Comparison of ENCODE assay signal across 24 mouse cellular contexts in the genomic region with DNA sequence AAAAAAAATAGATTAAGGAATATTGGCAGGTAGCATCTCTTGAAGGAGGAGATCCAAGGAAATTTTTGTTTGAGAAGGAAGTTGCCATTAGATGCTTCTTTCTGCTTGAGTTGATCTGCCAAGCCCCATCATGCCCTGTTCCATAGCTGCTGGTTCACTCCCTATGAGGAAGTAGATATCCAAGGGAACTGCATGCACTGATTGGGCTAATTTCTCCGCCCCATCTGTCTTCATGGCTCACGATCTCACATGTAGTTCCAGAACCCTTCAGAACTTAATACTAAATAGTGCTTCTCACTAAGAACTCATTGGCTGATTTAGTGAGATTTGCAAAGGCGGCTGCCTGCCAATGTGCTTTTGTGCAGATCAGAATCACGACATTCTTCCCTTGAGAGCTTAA.
DNase-seq lines count a peak whose midpoint lies in the region; ATAC-seq lines count a peak whose summit lies in the region.
"Had no signal": no experiment of that assay in that cellular context is flagged by ENCODE, and none has a peak within 500 bp of the region (broad histone marks: within the 10 kb centered on the region; RNA-seq: fewer than 3 reads in every experiment).

No protein-coding gene starts in this region.

- H3K36me3 ChIP-seq in forebrain, embryonic 14.5 days (ENCODE audit: control insufficient read depth, insufficient read depth, low read length) = no peaks in the 10 kb centered on the region
- H3K36me3 ChIP-seq in forebrain, embryonic 11.5 days (ENCODE audit: control insufficient read depth, insufficient read depth, low read length) = no peaks in the 10 kb centered on the region
- H3K36me3 ChIP-seq: embryonic facial prominence, embryonic 13.5 days; G1E; hindbrain, embryonic 10.5 days; hindbrain, embryonic 15.5 days; liver, embryonic 12.5 days had no signal

- peak; percentile 20 for DNase-seq in forebrain, embryonic 14.5 days (ENCODE audit: low spot score)
- no peak for DNase-seq in forebrain, embryonic 11.5 days (ENCODE audit: low spot score)
- DNase-seq in layer of hippocampus, adult 9-11 months = peak; percentile 9
- no peak for DNase-seq in layer of hippocampus, adult 9-10 months (ENCODE audit: low spot score)
- DNase-seq in brain, adult 2 months (ENCODE audit: low read depth, low spot score) = peak; percentile 17
- DNase-seq in layer of hippocampus, postnatal 36 days = peak; percentile 1 to 3
- DNase-seq in adrenal gland, postnatal 36 days = no peak
- DNase-seq: adrenal gland, adult 8-10 months; cerebellum, adult 18-20 months; gastrocnemius, postnatal 10 days; heart, postnatal 14 days; kidney, adult 11 months; kidney, postnatal 36 days; left cerebral cortex, postnatal 4 days; liver, postnatal 0 days; lung, postnatal 36 days had no signal

- H3K9ac ChIP-seq in forebrain, embryonic 14.5 days (ENCODE audit: low read length) = no peak overlapping the region
- no peak overlapping the region for H3K9ac ChIP-seq in forebrain, embryonic 11.5 days (ENCODE audit: low read length)
- H3K9ac ChIP-seq: embryonic facial prominence, embryonic 13.5 days; hindbrain, embryonic 15.5 days; liver, embryonic 12.5 days; liver, postnatal 0 days had no signal

- H3K4me3 ChIP-seq in forebrain, embryonic 14.5 days (ENCODE audit: low read depth, low read length) = no peak overlapping the region
- no peak overlapping the region for H3K4me3 ChIP-seq in forebrain, embryonic 11.5 days (ENCODE audit: low read depth, low read length)
- H3K4me3 ChIP-seq: embryonic facial prominence, embryonic 13.5 days; hindbrain, embryonic 10.5 days; hindbrain, embryonic 15.5 days; liver, embryonic 12.5 days had no signal

- H3K27ac ChIP-seq in forebrain, embryonic 14.5 days (ENCODE audit: low read depth, low read length) = no peak overlapping the region
- no peak overlapping the region for H3K27ac ChIP-seq in forebrain, embryonic 11.5 days (ENCODE audit: low read depth, low read length)
- H3K27ac ChIP-seq: embryonic facial prominence, embryonic 13.5 days; hindbrain, embryonic 10.5 days; hindbrain, embryonic 15.5 days; liver, embryonic 12.5 days had no signal

- H3K27me3 ChIP-seq in forebrain, embryonic 14.5 days (replicated peaks; ENCODE audit: control insufficient read depth, insufficient read depth, low read length) = no peaks in the 10 kb centered on the region
- H3K27me3 ChIP-seq in forebrain, embryonic 11.5 days (ENCODE audit: control insufficient read depth, insufficient read depth, low read length) = no peaks in the 10 kb centered on the region
- H3K27me3 ChIP-seq: embryonic facial prominence, embryonic 13.5 days; hindbrain, embryonic 15.5 days; liver, embryonic 12.5 days had no signal

- WGBS in forebrain, embryonic 14.5 days = 89% methylated on average over 4 of the region's 4 CpGs
- 83% methylated on average over 4 of the region's 4 CpGs for WGBS in forebrain, embryonic 11.5 days

- no peak overlapping the region for H3K4me2 ChIP-seq in forebrain, embryonic 14.5 days (ENCODE audit: low read length)
- no peak overlapping the region for H3K4me2 ChIP-seq in forebrain, embryonic 11.5 days (ENCODE audit: low read depth, low read length, severe bottlenecking)
- H3K4me2 ChIP-seq: embryonic facial prominence, embryonic 13.5 days; hindbrain, embryonic 15.5 days; liver, embryonic 12.5 days; midbrain, embryonic 11.5 days had no signal

- no peaks in the 10 kb centered on the region for H3K4me1 ChIP-seq in forebrain, embryonic 14.5 days (ENCODE audit: control insufficient read depth, insufficient read depth, low read length)
- no peaks in the 10 kb centered on the region for H3K4me1 ChIP-seq in forebrain, embryonic 11.5 days (replicated peaks; ENCODE audit: control insufficient read depth, insufficient read depth, low read length)
- H3K4me1 ChIP-seq: embryonic facial prominence, embryonic 13.5 days; hindbrain, embryonic 10.5 days; hindbrain, embryonic 15.5 days; liver, embryonic 12.5 days had no signal

- no peak; the same call in 1 of the 2 replicates for ATAC-seq in forebrain, embryonic 14.5 days
- ATAC-seq in forebrain, embryonic 11.5 days (replicated peaks; ENCODE audit: low FRiP score) = no peak
- ATAC-seq: inflammation-experienced regulatory T-cells, adult 6 months; liver, embryonic 12.5 days; liver, postnatal 0 days; midbrain, embryonic 16.5 days had no signal

- no peaks in the 10 kb centered on the region for H3K9me3 ChIP-seq in forebrain, embryonic 14.5 days (replicated peaks; ENCODE audit: control insufficient read depth, low read length)
- no peaks in the 10 kb centered on the region for H3K9me3 ChIP-seq in forebrain, embryonic 11.5 days (ENCODE audit: control insufficient read depth, low read length)
- H3K9me3 ChIP-seq: embryonic facial prominence, embryonic 13.5 days; hindbrain, embryonic 10.5 days; hindbrain, embryonic 15.5 days; liver, embryonic 12.5 days had no signal

Comparison
In these comparisons a context has a peak if more than half of its experiments do, and no peak if none do; other contexts are left out.
1. DNase-seq: peak in forebrain, embryonic 14.5 days (single experiment), layer of hippocampus, adult 9-11 months (single experiment), brain, adult 2 months (single experiment) and layer of hippocampus, postnatal 36 days (2 of 2); none in forebrain, embryonic 11.5 days (single experiment), layer of hippocampus, adult 9-10 months (single experiment) and adrenal gland, postnatal 36 days (0 of 2).